Mouse (Mus musculus): ENCODE measurements at regions not wholly inside any gene's neighbourhood (a gene's known extent, or its start where the extent isn't known, plus 50 kb on each side); places are given as distances from the start of the nearest gene placed in this dataset.

DNA sequence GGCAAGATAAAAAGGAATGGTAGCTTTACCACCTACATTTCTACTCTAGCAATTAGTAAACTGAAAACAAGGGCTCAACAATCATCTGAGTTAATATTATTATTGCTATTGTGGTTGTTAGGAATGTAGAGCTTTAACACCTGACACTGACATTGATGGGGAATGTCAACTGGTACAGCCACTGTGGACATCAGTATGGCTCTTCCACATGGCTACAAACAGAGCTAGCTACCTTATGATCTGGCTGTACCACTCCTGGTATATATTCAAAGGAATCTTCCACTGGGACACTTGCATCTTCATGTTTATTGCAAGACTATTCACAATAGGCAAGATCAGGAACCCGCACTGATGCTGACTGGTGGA, 119.8 kb downstream of the Sox4 start:
- WGBS (ENCODE audit: insufficient replicate concordance), result 69% methylated on average over 1 of the region's 1 CpGs
- Histone ChIP-seq H3K9me3 (ENCODE audit: low read length) (no peaks in the 10 kb centered on the region), H3K4me2 (ENCODE audit: low read depth, low read length) (no peak overlapping the region), H3K4me1 (ENCODE audit: insufficient read depth) (0 out of 2 replicates have a peak, but pooled peaks cover 2% of the 10 kb centered on the region), H3K4me3 (ENCODE audit: low read depth, low read length) (no peak overlapping the region), H3K27ac (ENCODE audit: low read depth) (no peak overlapping the region), H3K36me3 (replicated peaks; ENCODE audit: insufficient read depth, low read length) (no peaks in the 10 kb centered on the region), H3K9ac (replicated peaks) (no peak overlapping the region), H3K27me3 (ENCODE audit: insufficient read depth, low read length) (no peaks in the 10 kb centered on the region)
- ATAC-seq (no peak), DNase-seq (no peak)
- no peak for TF ChIP-seq EP300 (IDR thresholded peaks at IDR 0.05; ENCODE audit: low read depth)
- no peak for TF ChIP-seq CTCF (IDR thresholded peaks at IDR 0.05; ENCODE audit: low read depth)

DNA sequence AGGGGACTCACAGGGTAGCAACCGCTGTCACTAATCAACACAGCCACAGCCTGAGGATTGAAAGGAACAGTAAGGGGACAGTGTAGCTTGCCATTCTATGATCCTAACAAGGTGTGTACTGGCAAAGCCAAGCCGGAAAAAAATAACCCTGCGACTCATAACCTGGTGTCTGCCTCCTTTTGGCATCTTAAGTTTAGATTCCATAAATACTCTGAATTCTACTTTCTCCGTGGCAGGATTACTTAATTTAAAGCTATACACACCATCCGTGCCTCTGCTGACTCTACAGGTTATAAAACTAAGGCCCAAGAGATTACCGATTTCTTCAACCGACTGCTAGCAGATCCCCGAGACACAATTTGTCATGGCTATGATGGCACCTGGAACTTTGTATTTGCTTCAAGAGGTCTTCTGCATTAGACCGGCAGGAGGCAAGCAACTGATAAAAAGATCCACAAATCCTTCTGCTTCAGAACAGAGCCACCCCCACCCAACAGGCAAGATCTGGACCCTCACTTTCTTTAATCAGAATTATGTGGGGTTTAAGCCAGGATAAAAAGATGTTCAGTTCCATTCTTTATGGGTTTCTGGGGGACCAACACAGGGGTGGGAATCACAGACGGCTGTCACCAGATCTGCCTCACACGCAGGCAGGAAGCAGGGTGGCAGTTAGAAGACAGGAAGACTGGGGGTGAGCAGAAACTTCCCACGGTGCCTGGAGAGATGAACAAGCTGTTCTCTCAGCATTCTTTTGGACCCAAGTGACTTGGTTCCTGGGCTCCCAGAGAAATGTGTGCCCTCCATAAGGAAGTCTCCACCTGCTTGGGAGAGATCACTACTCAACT, 120.4 kb downstream of the Sox4 start:
- no peak for TF ChIP-seq EP300 (IDR thresholded peaks at IDR 0.05; ENCODE audit: low read depth)
- TF ChIP-seq CTCF (IDR thresholded peaks at IDR 0.05; ENCODE audit: low read depth), result no peak
- 0 out of 2 replicates have a peak, but pooled peaks cover 2% of the 10 kb centered on the region for H3K4me1 ChIP-seq (ENCODE audit: insufficient read depth)
- DNase-seq (no peak), ATAC-seq (no peak)
- H3K36me3 ChIP-seq (replicated peaks; ENCODE audit: insufficient read depth, low read length), result no peaks in the 10 kb centered on the region
- H3K27ac ChIP-seq (ENCODE audit: low read depth), result no peak overlapping the region
- no peak overlapping the region for H3K4me3 ChIP-seq (ENCODE audit: low read depth, low read length)
- WGBS (ENCODE audit: insufficient replicate concordance), result 37% methylated on average over 12 of the region's 12 CpGs
- H3K9ac ChIP-seq (replicated peaks), result no peak overlapping the region
- no peaks in the 10 kb centered on the region for H3K27me3 ChIP-seq (ENCODE audit: insufficient read depth, low read length)
- H3K4me2 ChIP-seq (ENCODE audit: low read depth, low read length), result 0 out of 2 replicates have a peak overlapping the region, but pooled peaks have one; percentile 18
- H3K9me3 ChIP-seq (ENCODE audit: low read length), result no peaks in the 10 kb centered on the region

DNA sequence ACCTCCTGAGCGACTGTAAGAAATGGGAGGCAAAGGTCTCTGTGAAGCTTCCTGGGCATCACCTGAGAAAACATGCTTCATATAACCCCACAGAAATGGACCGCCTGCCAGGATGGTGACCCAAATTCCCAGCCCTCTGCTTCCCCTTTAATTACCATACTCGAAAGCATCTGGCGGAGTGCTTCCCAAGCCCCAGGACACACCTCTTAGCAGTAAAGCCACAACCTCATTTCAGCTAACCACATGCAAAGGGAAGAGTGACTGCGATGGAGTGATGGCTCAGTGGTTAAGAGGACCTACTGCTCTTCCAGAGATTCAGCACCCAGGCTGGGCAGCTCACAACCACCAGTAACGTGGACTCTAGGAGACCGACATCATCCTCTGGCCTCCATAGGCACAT, 127.2 kb downstream of the Sox4 start:
- no peaks in the 10 kb centered on the region for H3K36me3 ChIP-seq (replicated peaks; ENCODE audit: insufficient read depth, low read length)
- no peak overlapping the region for H3K4me2 ChIP-seq (ENCODE audit: low read depth, low read length)
- DNase-seq (no peak), ATAC-seq (no peak)
- WGBS (ENCODE audit: insufficient replicate concordance), result 62% methylated on average over 7 of the region's 7 CpGs
- H3K4me1 ChIP-seq (ENCODE audit: insufficient read depth), result no peaks in the 10 kb centered on the region
- TF ChIP-seq CTCF (IDR thresholded peaks at IDR 0.05; ENCODE audit: low read depth), result no peak
- no peak for TF ChIP-seq EP300 (IDR thresholded peaks at IDR 0.05; ENCODE audit: low read depth)
- no peak overlapping the region for H3K9ac ChIP-seq (replicated peaks)
- no peak overlapping the region for H3K4me3 ChIP-seq (ENCODE audit: low read depth, low read length)
- H3K27ac ChIP-seq (ENCODE audit: low read depth), result no peak overlapping the region
- H3K9me3 ChIP-seq (ENCODE audit: low read length), result no peaks in the 10 kb centered on the region
- H3K27me3 ChIP-seq (ENCODE audit: insufficient read depth, low read length), result no peaks in the 10 kb centered on the region

DNA sequence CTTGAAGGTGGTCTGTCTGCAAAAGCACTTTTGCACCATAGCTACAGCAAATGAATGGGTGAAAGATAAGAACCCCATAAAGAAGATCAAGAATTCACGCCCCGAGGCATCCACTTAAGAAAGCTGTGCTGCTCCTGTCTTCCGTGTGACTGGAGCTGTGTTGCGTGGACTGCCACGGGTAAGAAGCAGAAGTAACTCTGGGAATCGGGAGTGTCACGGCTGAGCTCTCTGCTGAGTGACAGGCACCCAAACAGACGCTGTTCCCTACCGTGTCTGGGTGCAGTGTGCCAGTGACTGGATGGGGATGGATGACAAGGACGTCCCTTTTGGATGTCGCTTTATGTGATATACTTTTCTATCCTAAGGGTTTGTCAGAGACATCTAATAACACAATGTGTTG, 129.5 kb downstream of the Sox4 start:
- ATAC-seq, result no peak
- H3K9ac ChIP-seq (replicated peaks), result no peak overlapping the region
- H3K27ac ChIP-seq (ENCODE audit: low read depth), result no peak overlapping the region
- no peaks in the 10 kb centered on the region for H3K9me3 ChIP-seq (ENCODE audit: low read length)
- DNase-seq, result no peak
- no peak for TF ChIP-seq CTCF (IDR thresholded peaks at IDR 0.05; ENCODE audit: low read depth)
- no peak for TF ChIP-seq EP300 (IDR thresholded peaks at IDR 0.05; ENCODE audit: low read depth)
- no peaks in the 10 kb centered on the region for H3K4me1 ChIP-seq (ENCODE audit: insufficient read depth)
- no peak overlapping the region for H3K4me3 ChIP-seq (ENCODE audit: low read depth, low read length)
- no peak overlapping the region for H3K4me2 ChIP-seq (ENCODE audit: low read depth, low read length)
- H3K36me3 ChIP-seq (replicated peaks; ENCODE audit: insufficient read depth, low read length), result no peaks in the 10 kb centered on the region
- WGBS (ENCODE audit: insufficient replicate concordance), result 46% methylated on average over 11 of the region's 11 CpGs
- H3K27me3 ChIP-seq (ENCODE audit: insufficient read depth, low read length), result no peaks in the 10 kb centered on the region

DNA sequence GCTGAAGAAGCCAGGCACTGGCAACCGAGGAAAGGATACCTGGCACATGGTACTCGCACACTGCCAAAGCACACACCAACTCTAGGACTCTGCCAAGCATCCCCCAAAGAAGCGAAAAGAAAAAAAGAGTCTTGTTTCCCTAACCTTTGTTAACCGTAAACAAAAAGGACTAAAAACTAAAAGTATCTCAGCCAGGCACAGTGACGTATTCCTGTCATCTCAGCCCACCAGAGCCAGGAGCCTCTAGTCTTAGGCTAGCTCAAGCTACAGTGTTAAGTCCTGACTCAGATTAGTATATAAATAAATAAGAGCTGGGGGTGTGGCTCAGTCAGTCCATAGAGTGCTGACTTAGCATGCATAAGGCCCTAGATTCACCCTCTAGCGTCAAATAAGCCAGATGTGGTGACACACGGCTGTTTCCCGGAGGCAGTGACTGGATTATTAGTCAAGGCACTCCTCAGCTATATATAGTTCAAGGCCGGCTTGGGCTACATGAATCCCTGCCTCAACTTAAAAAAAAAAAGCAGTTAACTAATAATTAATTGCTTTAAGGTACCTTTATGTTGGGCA, 130.1 kb downstream of the Sox4 start:
- Histone ChIP-seq H3K36me3 (replicated peaks; ENCODE audit: insufficient read depth, low read length) (no peaks in the 10 kb centered on the region), H3K4me2 (ENCODE audit: low read depth, low read length) (no peak overlapping the region), H3K9ac (replicated peaks) (no peak overlapping the region), H3K9me3 (ENCODE audit: low read length) (no peaks in the 10 kb centered on the region), H3K27me3 (ENCODE audit: insufficient read depth, low read length) (no peaks in the 10 kb centered on the region), H3K27ac (ENCODE audit: low read depth) (no peak overlapping the region), H3K4me3 (ENCODE audit: low read depth, low read length) (no peak overlapping the region), H3K4me1 (ENCODE audit: insufficient read depth) (no peaks in the 10 kb centered on the region)
- DNase-seq, result no peak
- TF ChIP-seq CTCF (IDR thresholded peaks at IDR 0.05; ENCODE audit: low read depth), result no peak
- no peak for TF ChIP-seq EP300 (IDR thresholded peaks at IDR 0.05; ENCODE audit: low read depth)
- no peak for ATAC-seq
- 79% methylated on average over 9 of the region's 9 CpGs for WGBS (ENCODE audit: insufficient replicate concordance)

DNA sequence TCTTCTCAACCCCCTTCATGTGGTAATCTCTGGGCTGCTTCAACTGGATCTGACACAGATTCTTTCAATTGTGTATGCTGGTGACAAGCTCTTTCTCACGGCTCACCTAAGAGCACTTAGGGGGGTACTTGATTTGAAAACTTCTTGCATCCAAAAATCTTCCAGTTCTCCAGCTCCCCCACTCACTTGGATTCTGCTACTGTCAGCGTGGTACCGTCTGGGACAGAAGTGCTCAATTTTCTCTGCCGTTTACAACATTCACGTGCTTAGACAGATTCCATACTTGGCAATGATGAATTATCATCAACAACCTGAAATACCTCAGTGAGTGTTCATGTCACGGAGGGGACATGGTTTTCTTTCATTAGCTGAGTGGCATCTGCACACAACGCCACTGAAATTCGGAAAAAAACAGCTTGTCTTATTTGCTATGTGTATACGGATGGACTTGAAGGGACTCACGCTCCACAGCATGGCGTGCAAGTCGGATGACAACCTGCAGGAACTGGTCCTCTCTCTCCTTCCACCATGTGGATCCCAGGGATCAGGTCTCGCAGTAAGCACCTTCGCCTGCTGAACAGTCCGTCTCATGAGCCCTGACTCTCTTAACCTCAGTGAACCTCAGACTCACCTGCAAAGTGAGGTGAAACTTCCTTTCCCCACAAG, 132.5 kb downstream of the Sox4 start:
- ATAC-seq (no peak), DNase-seq (no peak)
- Histone ChIP-seq H3K4me2 (ENCODE audit: low read depth, low read length) (no peak overlapping the region), H3K4me1 (ENCODE audit: insufficient read depth) (no peaks in the 10 kb centered on the region), H3K27ac (ENCODE audit: low read depth) (no peak overlapping the region), H3K4me3 (ENCODE audit: low read depth, low read length) (no peak overlapping the region), H3K9me3 (ENCODE audit: low read length) (no peaks in the 10 kb centered on the region), H3K36me3 (replicated peaks; ENCODE audit: insufficient read depth, low read length) (no peaks in the 10 kb centered on the region), H3K9ac (replicated peaks) (no peak overlapping the region), H3K27me3 (ENCODE audit: insufficient read depth, low read length) (no peaks in the 10 kb centered on the region)
- 82% methylated on average over 15 of the region's 15 CpGs for WGBS (ENCODE audit: insufficient replicate concordance)
- no peak for TF ChIP-seq EP300 (IDR thresholded peaks at IDR 0.05; ENCODE audit: low read depth)
- TF ChIP-seq CTCF (IDR thresholded peaks at IDR 0.05; ENCODE audit: low read depth), result no peak
